Mouse (Mus musculus) bone marrow macrophage, adult 2 months (primary cell): Measurements from ENCODE around the gene Fbxo10.

Experiments
- CTCF ChIP-seq: IDR thresholded peaks from 2 replicates; pipeline ENCODE4 v1.5.1; 2012; ENCODE audit warnings: low read depth, mild to moderate bottlenecking, low read length, moderate library complexity
- POLR2A ChIP-seq: IDR thresholded peaks from 2 replicates; pipeline ENCODE4 v1.6.1; 2012; ENCODE audit warnings: mild to moderate bottlenecking, low read depth, low read length, borderline replicate concordance

GRCm38 (mm10) chr4:45082951-45083350, 1.5 kb downstream of the Fbxo10 start:
- no peak for TF ChIP-seq CTCF
- no peak for TF ChIP-seq POLR2A
